Mouse (Mus musculus) heart, postnatal 0 days (tissue): Measurements from ENCODE around the gene Cfdp1. TPM values are rescaled to one million over a fixed set of nuclear protein-coding genes. Genes with fewer than 3 reads are reported as not detected.

Experiments used
- ATAC-seq: fragments of 200-750 bp; cut with Nextera tagmentation; 2 replicates; pipeline ENCODE4 v1.8.0; 2017; ENCODE audit warnings: low read depth, moderate number of reproducible peaks, moderate library complexity; ENCODE audit not compliant: insufficient read depth
- DNase-seq: peaks from one replicate; pipeline ENCODE4 v3.0.0-alpha.2; 2016; ENCODE audit warnings: low spot score
- H3K27ac ChIP-seq: fragments of 300-500 bp; sonication (generic); 2 replicates; pipeline ENCODE4 v1.5.1; 2014; ENCODE audit warnings: low read depth, mild to moderate bottlenecking
- H3K27me3 ChIP-seq: fragments of 300-500 bp; sonication (generic); 2 replicates; pipeline ENCODE4 v1.6.1; 2014; ENCODE audit warnings: low read length, mixed read lengths; ENCODE audit not compliant: control insufficient read depth, insufficient read depth
- H3K36me3 ChIP-seq: fragments of 300-500 bp; sonication (generic); replicated peaks from 2 replicates; pipeline ENCODE4 v1.6.1; 2014; ENCODE audit warnings: low read length, mixed read lengths; ENCODE audit not compliant: control insufficient read depth, insufficient read depth
- H3K4me1 ChIP-seq: fragments of 300-500 bp; sonication (generic); 2 replicates; pipeline ENCODE4 v1.6.1; 2014; ENCODE audit warnings: antibody characterized with exemption; ENCODE audit not compliant: control insufficient read depth, insufficient read depth
- H3K4me2 ChIP-seq: fragments of 300-500 bp; sonication (generic); 2 replicates; pipeline ENCODE4 v1.6.1; 2014; ENCODE audit warnings: low read depth, mild to moderate bottlenecking, low read length, moderate library complexity
- H3K4me3 ChIP-seq: fragments of 300-500 bp; sonication (generic); 2 replicates; pipeline ENCODE4 v1.5.1; 2014; ENCODE audit warnings: low read depth, low read length
- H3K9ac ChIP-seq: fragments of 300-500 bp; sonication (generic); replicated peaks from 2 replicates; pipeline ENCODE4 v1.6.1; 2014; ENCODE audit warnings: low read depth, low read length, mixed read lengths
- H3K9me3 ChIP-seq: fragments of 300-500 bp; sonication (generic); replicated peaks from 2 replicates; pipeline ENCODE4 v1.6.1; 2016; ENCODE audit warnings: low read length; ENCODE audit not compliant: control insufficient read depth
- CTCF ChIP-seq: IDR thresholded peaks from 2 replicates; pipeline ENCODE4 v1.5.1; 2016; ENCODE audit warnings: antibody characterized with exemption, control low read depth, low read depth
- EP300 ChIP-seq: IDR thresholded peaks from 2 replicates; pipeline ENCODE4 v1.6.1; 2016; ENCODE audit warnings: antibody characterized with exemption, low read depth
- WGBS: fragments of 180-500 bp; shearing (Covaris S2); extraction: QIAGEN DNeasy Blood & Tissue Kit; methylation state at CpG from one replicate; pipeline ENCODE4 v1.1.7; 2014; 5-methylcytosine and 5-hydroxymethylcytosine counted together
- polyA plus RNA-seq: library from polyadenylated mRNA; unstranded; fragments of >200 nt; fragmentation: Nextera tagmentation; extraction: Ambion mirVana; gene quantifications from 2 replicates; pipeline ENCODE4 v1.2.1, GENCODE M21; 2015
- total RNA-seq: library from RNA; depleted of rRNA; stranded (reverse); fragments of >200 nt; gene quantifications from 2 replicates; pipeline ENCODE4 v1.2.3, GENCODE M21; 2014; ENCODE audit warnings: low replicate concordance; rRNA removed

Cfdp1 gene
- total RNA-seq: 16.1 and 20.4 TPM in 2 replicates
- 85.4 and 86.2 TPM in 2 replicates for polyA plus RNA-seq

GRCm38 (mm10) chr8:111853861-111854501 lies at the start of gene Cfdp1:
Cfdp1 (minus strand) TSS chr8:111854291.
- Histone ChIP-seq H3K27me3 (no peaks in the 10 kb centered on the region), H3K9ac (peak within 1 kb of the TSS; percentile 67), H3K4me2 (peak within 1 kb of the TSS; percentile 95), H3K27ac (peak within 1 kb of the TSS; percentile 39), H3K4me1 (peaks cover 6% of the 10 kb centered on the region; the same call in 1 of the 2 replicates), H3K4me3 (peak within 1 kb of the TSS; percentile 70), H3K9me3 (no peaks in the 10 kb centered on the region), H3K36me3 (no peaks in the 10 kb centered on the region)
- under 1% methylated on average over 53 of the region's 53 CpGs for WGBS
- ATAC-seq: peak; percentile 100
- peak; percentile 96 for DNase-seq
- TF ChIP-seq EP300: 0 out of 2 replicates have a peak, but pooled peaks have one; percentile 23
- peak; percentile 34 for TF ChIP-seq CTCF

DNA sequence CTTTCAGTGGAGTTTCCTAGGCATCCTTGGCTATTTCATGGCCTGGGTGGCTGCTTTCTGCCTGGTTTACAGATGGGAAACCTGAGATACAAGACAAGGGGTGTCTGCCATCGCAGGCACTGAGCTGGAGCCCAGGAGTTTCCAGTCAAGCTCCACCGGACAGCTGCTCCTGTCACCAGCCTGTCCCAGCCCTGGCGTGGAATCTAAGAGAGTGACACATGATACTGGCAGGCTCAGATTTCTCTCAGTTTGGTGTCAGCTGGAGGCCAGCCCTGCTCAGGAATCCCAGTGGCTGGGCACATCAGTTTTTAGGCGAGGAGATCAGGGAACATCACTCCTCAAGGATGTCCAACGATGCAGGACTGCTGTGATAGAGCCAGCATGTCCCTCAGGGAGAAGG lies 48.0 kb upstream of the Cfdp1 start:
- Histone ChIP-seq H3K4me1 (no peaks in the 10 kb centered on the region), H3K4me2 (no peak overlapping the region), H3K9ac (no peak overlapping the region), H3K27ac (no peak overlapping the region), H3K27me3 (no peaks in the 10 kb centered on the region), H3K36me3 (no peaks in the 10 kb centered on the region), H3K4me3 (no peak overlapping the region), H3K9me3 (no peaks in the 10 kb centered on the region)
- ATAC-seq (no peak), DNase-seq (no peak)
- TF ChIP-seq CTCF: no peak
- TF ChIP-seq EP300: no peak
- WGBS: 14% methylated on average over 5 of the region's 5 CpGs

GRCm38 (mm10) chr8:111898586-111898985 lies 44.5 kb upstream of the Cfdp1 start:
- Histone ChIP-seq H3K36me3 (no peaks in the 10 kb centered on the region), H3K27ac (no peak overlapping the region), H3K4me2 (no peak overlapping the region), H3K4me3 (no peak overlapping the region), H3K27me3 (no peaks in the 10 kb centered on the region), H3K9ac (no peak overlapping the region), H3K9me3 (0 out of 2 replicates have a peak, but pooled peaks cover 3% of the 10 kb centered on the region), H3K4me1 (no peaks in the 10 kb centered on the region)
- DNase-seq: no peak
- ATAC-seq: no peak
- TF ChIP-seq CTCF (no peak), EP300 (no peak)
- WGBS: 30% methylated on average over 10 of the region's 10 CpGs

- Histone ChIP-seq H3K4me1 (no peaks in the 10 kb centered on the region; the same call in 1 of the 2 replicates), H3K4me3 (no peak overlapping the region), H3K36me3 (no peaks in the 10 kb centered on the region), H3K9me3 (0 out of 2 replicates have a peak, but pooled peaks cover 3% of the 10 kb centered on the region), H3K27ac (no peak overlapping the region), H3K4me2 (no peak overlapping the region), H3K9ac (no peak overlapping the region), H3K27me3 (peaks cover 15% of the 10 kb centered on the region)
- ATAC-seq (no peak), DNase-seq (no peak)
- 85% methylated on average over 7 of the region's 7 CpGs for WGBS
- TF ChIP-seq EP300: no peak
- TF ChIP-seq CTCF: no peak; the same call in 1 of the 2 replicates
Measured at GRCm38 (mm10) chr8:111894955-111895354, 40.9 kb upstream of the Cfdp1 start.

GRCm38 (mm10) chr8:111892615-111893014 lies 38.5 kb upstream of the Cfdp1 start:
- Histone ChIP-seq H3K27ac (no peak overlapping the region), H3K4me3 (no peak overlapping the region)

DNA sequence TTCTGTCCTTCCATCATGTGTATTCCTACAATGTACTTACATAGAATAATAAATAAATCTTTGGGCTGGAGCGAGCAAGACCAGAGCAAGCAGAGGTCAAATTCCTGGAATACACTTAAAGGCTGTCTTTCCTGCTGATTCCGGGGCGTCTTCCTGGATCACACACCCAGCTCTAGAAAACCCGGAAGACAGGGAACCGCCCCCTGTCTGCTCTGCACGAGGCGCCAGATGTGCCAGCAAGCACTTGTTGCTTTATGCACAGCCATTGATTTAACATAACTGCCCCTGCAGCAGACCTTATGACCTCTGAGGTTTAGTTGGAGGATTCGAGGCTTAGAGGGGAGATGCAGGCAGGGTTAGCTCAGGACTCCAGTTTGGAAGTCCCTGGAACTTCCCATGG lies 37.9 kb upstream of the Cfdp1 start:
- TF ChIP-seq CTCF (no peak), EP300 (no peak)
- Histone ChIP-seq H3K4me3 (no peak overlapping the region), H3K4me1 (no peaks in the 10 kb centered on the region; the same call in 1 of the 2 replicates), H3K9me3 (0 out of 2 replicates have a peak, but pooled peaks cover 3% of the 10 kb centered on the region), H3K27me3 (peaks cover 26% of the 10 kb centered on the region), H3K36me3 (no peaks in the 10 kb centered on the region), H3K27ac (no peak overlapping the region), H3K4me2 (no peak overlapping the region), H3K9ac (no peak overlapping the region)
- 19% methylated on average over 8 of the region's 8 CpGs for WGBS
- DNase-seq (no peak), ATAC-seq (no peak)

More at GRCm38 (mm10) chr8:111892615-111893014, 38.5 kb upstream of the Cfdp1 start:
- TF ChIP-seq CTCF (no peak), EP300 (no peak)
- no peak overlapping the region for H3K9ac ChIP-seq
- H3K27me3 ChIP-seq: peaks cover 26% of the 10 kb centered on the region
- 0 out of 2 replicates have a peak, but pooled peaks cover 3% of the 10 kb centered on the region for H3K9me3 ChIP-seq
- WGBS: 35% methylated on average over 5 of the region's 5 CpGs
- no peak for ATAC-seq
- H3K4me1 ChIP-seq: no peaks in the 10 kb centered on the region; the same call in 1 of the 2 replicates
- H3K36me3 ChIP-seq: no peaks in the 10 kb centered on the region
- H3K4me2 ChIP-seq: no peak overlapping the region
- no peak for DNase-seq
